Mouse (Mus musculus): ENCODE measurements around the gene Speer4c. TPM values are rescaled to one million over a fixed set of nuclear protein-coding genes. Genes with fewer than 3 reads are reported as not detected.

The Speer4c gene
- polyA plus RNA-seq, 1 experiment from 2014 or later = not detected

Other genes starting within 250 kb of the Speer4c start
- not detected in 2 replicates for gene Gm21149, start 237.7 kb downstream of the Speer4c start, polyA plus RNA-seq (2015; fragmentation: Nextera tagmentation; extraction: Ambion mirVana)
- not detected in 2 replicates for gene Gm21190, start 185.0 kb downstream of the Speer4c start, polyA plus RNA-seq (2015; fragmentation: Nextera tagmentation; extraction: Ambion mirVana)
- gene Gm21083, start 136.9 kb downstream of the Speer4c start, polyA plus RNA-seq (2015; fragmentation: Nextera tagmentation; extraction: Ambion mirVana) = not detected in 2 replicates
- gene Speer4d, start 95.2 kb downstream of the Speer4c start, polyA plus RNA-seq (2015; fragmentation: Nextera tagmentation; extraction: Ambion mirVana) = not detected in 2 replicates
- not detected in 2 replicates for gene 4930572O03Rik, start 57.2 kb downstream of the Speer4c start, polyA plus RNA-seq (2015; fragmentation: Nextera tagmentation; extraction: Ambion mirVana)
- gene Cacna2d1, start 220.4 kb upstream of the Speer4c start, polyA plus RNA-seq (2015; fragmentation: Nextera tagmentation; extraction: Ambion mirVana) = 9.6 and 10.6 TPM in 2 replicates